Mouse (Mus musculus): ENCODE results near the gene Acat2.

DNA sequence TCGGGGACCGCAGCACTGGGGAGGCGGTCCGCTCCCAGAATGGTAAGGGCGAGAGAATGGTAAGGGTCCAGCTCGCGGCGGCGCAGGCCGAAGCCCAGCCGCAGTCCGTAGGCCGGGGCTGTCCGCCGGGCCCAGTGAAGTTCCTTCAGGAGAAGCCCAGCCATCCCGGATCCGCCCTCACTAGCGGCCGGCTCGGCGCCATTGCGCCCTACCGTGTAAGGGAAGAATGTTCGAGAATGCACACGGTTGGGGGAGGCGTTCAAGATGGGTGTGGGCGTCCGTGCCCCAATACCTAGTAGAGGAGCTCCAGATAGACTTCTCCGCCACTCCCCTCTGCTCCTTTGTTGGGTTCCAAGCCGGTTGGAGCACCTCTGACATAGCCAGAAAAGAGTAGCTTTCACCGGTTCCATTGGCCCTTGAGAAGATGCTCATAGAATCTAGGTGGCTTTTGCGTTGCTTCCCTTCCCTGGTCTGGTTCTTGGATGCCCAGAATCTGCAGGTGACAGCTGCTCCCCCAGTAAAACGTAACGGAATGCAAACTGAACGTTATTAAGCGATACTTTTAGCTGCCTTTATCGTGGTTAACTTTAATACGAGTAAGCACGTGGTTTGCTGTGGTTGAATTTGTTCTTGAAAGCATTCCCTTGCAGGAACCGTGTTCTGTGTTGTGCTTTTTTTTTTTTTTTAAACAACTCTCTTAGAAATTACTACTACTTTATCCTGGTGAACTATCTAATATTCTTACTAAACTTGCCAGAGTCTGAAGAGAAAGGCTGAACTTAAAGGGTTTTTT lies 43.8 kb downstream of the Acat2 start:
- no peak for TF ChIP-seq CTCF (IDR thresholded peaks at IDR 0.05; ENCODE audit: borderline replicate concordance, insufficient read depth, low read depth, low read length)
- no peak for TF ChIP-seq POLR2A (IDR thresholded peaks at IDR 0.05; ENCODE audit: borderline replicate concordance, insufficient read depth, low read length)
